Mouse (Mus musculus): ENCODE results near the gene Kbtbd13.

DNA sequence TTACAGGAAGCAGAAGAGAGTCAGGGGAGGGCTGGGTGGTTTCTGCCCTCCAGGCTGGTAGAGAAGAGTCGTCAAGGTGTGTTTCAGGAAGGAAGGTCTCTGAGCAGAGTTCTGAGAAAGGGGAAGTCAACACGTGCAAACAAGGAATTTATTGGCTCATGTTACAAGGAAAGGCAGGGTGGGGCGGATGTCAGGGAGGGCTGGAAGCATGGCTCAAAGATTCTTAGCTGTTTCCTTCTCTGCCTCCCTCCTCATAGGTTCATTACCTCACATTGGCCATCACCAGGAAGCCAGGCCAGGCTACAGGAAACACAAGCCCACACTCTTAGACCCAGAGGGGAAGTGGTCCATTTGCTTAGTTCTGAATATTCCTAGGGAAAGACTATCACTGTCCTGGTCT is 32.9 kb upstream of the Kbtbd13 start:
- no peak for TF ChIP-seq CTCF (IDR thresholded peaks at IDR 0.05; ENCODE audit: low read depth, low read length)
- TF ChIP-seq POLR2A (IDR thresholded peaks at IDR 0.05; ENCODE audit: insufficient read depth, low read length) = no peak

Data from ES-Bruce4 (cell line).